Mouse (Mus musculus): ENCODE results near the gene Gorasp1.
A peak's percentile ranks its signal among the peaks of the same experiment; 100 is the strongest.

Gene Gorasp1

GRCm38 (mm10) chr9:119926497-119926896 lies 10.9 kb downstream of the Gorasp1 start:
- no peak for DNase-seq (ENCODE audit: low spot score)

DNA sequence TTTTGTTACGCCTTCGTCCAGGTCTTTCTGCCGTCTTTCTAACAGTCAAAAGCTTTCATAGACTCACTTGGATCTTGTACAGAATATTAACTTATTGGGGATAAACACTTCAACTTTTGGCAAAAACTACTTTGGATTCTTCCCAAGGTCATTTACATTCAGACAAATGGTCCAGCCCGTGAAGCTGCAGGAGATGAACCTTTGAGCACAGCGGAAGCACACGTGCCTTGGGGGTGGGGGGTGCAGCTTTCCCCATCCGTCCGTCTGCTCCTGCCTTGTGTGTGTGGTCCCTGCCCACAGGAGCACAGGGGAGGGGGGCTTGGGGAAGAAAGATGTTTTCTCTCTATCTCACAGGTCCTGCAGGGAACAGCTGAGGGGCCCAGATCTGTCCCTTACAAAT lies 11.6 kb downstream of the Gorasp1 start:
- no peak for DNase-seq (ENCODE audit: low spot score)

DNA sequence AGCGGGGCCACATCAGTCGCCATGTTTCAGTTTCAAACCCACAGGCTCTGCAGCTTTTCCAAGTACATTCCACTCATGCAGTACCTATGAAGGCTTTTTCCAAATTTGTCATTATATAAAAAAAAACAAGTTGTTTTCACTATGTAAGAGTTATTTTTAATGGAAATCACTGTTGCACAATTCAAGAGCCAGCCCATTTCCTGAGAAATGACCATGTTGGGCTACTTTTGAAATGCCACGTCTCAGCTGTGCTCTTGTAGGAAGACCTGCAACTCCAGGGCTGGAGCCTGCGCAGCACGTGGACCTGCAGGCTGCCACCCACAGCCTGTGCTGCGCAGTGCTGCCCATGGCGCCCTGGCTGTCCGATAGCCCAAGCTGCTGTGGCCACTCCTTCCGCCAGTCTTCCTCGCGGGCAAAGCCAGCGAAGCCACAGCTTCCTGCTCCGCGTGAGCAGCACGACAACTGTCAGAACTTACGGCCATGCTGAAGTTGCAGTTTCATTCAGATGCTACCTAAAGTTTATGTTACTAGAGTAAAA lies 12.2 kb downstream of the Gorasp1 start:
- no peak for DNase-seq (ENCODE audit: low spot score)

DNA sequence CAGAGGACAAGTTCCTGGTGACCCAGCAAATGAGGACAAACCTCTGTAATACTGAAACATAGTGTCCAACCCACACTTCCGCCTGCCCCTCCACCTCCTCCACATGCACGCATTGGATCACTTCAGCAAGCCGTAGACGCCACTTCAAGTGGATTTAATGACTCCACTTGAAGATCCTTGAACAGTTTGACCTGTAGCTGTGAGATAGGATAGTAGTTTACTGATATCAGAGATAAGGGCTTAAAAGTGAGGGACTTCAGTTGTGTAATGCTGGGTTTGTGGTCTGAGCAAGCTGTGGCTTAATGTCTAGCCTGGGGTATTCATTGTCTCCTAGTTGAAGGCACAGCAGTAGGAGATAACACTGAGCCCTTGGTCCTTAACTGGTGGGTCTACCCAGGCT lies 13.9 kb downstream of the Gorasp1 start:
- no peak for DNase-seq (ENCODE audit: low spot score)

DNA sequence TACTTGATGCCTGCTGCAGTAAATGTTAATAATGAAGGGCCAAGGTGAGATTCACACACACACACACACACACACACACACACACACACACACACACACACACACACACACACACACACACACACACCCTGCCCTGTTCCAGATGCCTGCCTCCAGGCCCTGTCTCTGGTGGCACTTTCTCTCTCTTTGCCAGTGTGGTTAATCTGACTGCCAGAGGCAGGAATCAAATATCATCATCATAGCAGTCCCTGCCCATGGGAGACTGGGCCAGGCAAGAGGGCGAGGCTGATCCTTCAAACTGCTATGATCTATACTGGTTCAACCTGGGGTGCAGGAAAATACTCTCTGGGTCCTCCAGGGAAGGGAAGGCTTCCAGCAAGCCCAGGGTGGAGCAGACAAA lies 17.5 kb downstream of the Gorasp1 start:
- DNase-seq (ENCODE audit: low spot score): no peak

- DNase-seq (ENCODE audit: low spot score): no peak
Observed at GRCm38 (mm10) chr9:119913087-119913838, 24.1 kb downstream of the Gorasp1 start.

DNA sequence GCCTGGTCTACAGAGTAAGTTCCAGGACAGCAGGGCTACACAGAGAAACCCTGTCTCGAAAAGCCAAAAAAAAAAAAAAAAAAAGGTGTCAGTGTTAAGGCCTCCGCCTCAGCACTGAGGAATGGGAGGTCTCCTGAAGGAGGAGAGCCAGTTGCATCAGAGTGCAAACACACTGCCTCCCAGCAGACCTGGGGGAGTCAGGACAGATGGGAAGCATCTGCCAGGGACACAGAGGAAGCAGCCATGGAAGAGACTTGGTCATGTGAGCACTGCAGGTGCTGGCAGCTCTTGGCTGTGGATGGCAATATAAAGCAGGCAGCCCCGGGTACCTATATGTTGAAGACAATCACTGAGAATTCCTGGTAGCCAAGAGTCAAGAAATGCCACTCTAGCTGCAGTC lies 27.4 kb downstream of the Gorasp1 start:
- DNase-seq (ENCODE audit: low spot score): no peak

DNA sequence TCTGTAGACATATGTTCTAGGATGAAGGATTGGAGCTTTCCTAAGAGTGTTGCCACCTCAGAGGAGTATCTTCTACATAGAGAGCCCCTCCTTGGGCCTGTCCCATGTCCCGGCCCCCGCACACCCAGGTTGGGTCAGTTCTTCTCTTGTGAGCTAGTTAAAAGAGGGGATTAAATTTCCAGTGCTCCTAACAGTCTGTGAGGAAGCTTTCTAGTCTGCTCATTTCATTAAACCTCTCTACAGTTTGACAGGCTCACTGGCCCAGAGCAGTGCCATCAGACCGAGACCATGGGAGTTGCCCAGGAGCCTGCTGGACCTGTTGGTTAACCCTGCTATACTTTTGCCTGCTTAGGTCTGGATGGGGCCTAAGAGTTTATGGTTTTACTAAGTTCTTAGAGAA lies 28.7 kb downstream of the Gorasp1 start:
- DNase-seq (ENCODE audit: low spot score): no peak

- DNase-seq (ENCODE audit: low spot score): no peak
Observed at GRCm38 (mm10) chr9:119902410-119903151, 34.8 kb downstream of the Gorasp1 start.

DNA sequence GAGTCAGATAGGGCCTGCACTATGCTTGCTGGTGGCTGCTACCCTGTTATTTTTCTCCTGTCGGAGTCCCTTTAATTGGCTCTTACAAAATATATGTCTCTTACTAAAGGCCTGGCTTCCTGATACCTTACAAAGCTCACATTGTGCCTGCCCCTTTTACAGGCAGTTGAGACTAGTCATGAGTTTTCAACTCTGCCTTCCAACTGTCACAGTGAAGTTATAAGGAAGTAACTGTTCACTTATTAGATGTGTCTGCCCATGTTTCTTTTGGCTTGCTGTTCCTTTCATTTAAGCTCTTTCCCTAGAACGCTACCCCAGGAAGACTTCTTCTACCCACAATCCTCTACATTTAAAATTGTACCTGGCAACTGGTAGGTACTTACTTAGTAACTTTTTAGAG lies 37.9 kb downstream of the Gorasp1 start:
- DNase-seq (ENCODE audit: low spot score): no peak

DNA sequence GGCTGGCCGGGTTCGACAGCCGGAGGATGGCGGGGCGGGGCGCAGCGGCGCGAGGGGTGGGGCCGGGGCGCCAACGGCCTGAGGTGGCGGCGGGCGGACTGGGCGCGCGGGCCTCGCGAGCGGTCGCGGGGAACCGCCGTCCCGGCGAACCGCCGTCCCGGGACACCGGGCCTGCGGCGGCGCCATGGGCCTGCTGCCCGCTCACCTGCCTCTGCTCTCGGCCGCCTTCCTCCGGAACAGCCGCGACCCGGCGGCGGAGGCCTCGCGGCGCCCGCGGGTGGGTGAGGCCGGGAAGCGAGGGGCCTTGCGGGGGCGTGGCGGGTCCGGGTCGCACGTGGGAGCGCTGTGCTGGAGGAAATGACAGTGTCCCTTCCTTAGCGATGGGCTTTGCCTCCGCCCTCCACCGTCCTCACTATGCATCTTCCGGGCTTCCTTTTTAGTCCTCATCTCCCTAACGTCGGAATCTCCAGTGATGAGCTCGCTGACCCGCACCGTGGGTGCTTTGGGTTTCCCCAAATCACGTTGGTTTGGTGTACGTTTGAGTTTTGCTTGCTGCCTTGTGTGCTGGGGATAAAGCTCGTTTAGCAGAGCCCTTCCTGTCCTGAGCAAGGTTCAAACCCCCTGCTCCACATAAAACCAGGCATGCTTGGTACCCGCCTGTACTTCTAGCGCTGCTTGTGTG lies 42.2 kb downstream of the Gorasp1 start:
- no peak for DNase-seq (ENCODE audit: low spot score)

- DNase-seq (ENCODE audit: low spot score): peak; percentile 98
Observed at GRCm38 (mm10) chr9:119894339-119895009, 42.9 kb downstream of the Gorasp1 start, which contains the start of gene Wdr48. Gene Wdr48 (plus strand): TSS chr9:119894878.

GRCm38 (mm10) chr9:119893881-119894280 lies 43.5 kb downstream of the Gorasp1 start:
- DNase-seq (ENCODE audit: low spot score): no peak

DNA sequence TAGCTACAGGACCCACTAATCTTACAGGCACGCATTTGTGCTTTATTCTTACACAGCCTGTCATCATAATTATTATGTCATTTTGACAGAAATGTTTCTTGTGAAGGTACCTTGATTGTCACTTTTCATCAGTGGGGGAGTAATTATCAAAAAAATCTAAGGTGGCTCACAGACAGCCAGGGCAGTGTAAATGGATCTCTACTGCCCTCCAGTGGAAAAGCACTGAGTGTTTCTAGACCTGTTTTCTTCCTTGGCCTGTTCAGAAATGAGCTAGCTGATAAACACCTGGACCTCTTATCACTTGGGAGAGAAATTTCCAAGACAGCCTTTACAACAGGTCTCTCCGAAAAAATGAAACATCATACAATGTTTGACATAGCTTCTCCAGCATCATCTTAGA lies 46.7 kb downstream of the Gorasp1 start:
- DNase-seq (ENCODE audit: low spot score): peak; percentile 45

- DNase-seq (ENCODE audit: low spot score): no peak
Observed at GRCm38 (mm10) chr9:119889446-119889845, 47.9 kb downstream of the Gorasp1 start.

GRCm38 (mm10) chr9:119888843-119889246 lies 48.5 kb downstream of the Gorasp1 start:
- DNase-seq (ENCODE audit: low spot score): no peak

- DNase-seq (ENCODE audit: low spot score): peak; percentile 4
Observed at GRCm38 (mm10) chr9:119887144-119887901, 50.0 kb downstream of the Gorasp1 start.
